Mouse (Mus musculus) G1E-ER4 (cell line): ENCODE data around the gene Gm49320. TPM values are rescaled to one million over a fixed set of nuclear protein-coding genes. Genes with fewer than 3 reads are reported as not detected.

ENCODE experiments used
- GATA1 ChIP-seq: IDR thresholded peaks from one replicate; pipeline ENCODE4 v1.8.0; 2012; ENCODE audit warnings: low read length, inconsistent platforms
- polyA plus RNA-seq: library from polyadenylated mRNA; stranded (reverse); fragments of >175 nt; gene quantifications from 2 replicates; pipeline ENCODE4 v1.2.3, GENCODE M21; 2012

Gm49320 gene
- polyA plus RNA-seq, 1 experiment: 0.39 TPM

DNA sequence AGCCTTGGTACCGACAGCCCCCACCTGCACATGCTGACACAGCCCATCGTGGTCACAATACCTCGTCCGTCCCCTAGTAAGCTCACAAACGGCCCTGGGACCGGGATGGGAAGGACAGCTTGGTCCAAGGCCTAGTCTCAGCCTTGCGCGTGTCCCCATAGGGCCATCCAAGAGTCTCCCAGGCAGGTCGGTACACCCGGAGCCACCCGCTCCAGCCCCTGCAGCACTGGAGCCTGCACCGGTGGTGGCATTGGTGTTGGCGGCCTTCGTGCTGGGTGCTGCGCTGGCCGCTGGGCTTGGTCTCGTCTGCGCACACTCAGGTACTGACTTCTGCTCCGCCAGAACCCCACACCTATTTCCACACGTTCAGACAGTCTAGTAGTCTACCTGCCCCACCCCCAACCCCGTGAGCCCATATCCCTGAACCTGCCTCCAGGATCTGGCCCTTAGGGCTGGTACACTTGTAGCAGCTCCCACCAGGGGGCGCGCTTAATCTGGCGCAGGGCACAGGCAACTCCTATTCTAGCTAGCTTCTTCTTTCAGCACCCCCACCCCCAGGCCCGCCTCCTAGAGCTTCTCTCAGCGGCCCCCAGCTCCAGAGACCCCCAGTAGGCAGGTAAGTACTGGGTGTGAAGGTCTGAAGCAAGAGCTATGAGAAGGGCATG is 11.8 kb downstream of the Gm49320 start:
- TF ChIP-seq GATA1: no peak

DNA sequence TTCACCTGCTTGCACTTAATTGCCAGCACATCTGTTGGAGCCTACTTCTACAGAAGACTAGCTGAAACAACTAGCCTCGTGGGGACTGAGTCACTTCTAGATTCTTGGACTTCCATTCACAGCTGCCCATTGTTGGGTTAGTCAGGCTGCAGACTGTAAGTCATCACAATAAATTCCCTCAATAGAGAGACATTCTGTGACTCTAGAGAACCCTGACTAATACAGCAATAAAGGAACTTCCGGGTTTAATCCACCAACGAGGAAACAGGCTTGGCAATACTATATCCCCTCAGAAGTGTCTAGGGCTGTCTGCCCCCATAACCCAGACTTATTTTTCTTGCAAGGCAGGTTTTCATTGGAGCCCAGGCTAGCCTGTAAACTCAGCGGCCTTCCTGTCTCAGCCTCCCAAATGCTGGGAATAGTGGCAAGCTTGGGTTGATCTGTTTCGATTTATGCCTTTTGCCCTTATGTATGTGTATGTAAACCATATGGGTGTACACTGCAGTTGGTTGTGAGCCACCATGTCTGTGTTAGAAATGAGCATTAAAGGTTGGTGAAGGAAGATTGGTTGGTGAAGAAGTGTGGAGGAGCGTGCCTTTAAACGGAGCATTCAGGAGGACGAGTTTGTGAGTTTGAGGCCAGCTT is 13.6 kb downstream of the Gm49320 start:
- no peak for TF ChIP-seq GATA1

DNA sequence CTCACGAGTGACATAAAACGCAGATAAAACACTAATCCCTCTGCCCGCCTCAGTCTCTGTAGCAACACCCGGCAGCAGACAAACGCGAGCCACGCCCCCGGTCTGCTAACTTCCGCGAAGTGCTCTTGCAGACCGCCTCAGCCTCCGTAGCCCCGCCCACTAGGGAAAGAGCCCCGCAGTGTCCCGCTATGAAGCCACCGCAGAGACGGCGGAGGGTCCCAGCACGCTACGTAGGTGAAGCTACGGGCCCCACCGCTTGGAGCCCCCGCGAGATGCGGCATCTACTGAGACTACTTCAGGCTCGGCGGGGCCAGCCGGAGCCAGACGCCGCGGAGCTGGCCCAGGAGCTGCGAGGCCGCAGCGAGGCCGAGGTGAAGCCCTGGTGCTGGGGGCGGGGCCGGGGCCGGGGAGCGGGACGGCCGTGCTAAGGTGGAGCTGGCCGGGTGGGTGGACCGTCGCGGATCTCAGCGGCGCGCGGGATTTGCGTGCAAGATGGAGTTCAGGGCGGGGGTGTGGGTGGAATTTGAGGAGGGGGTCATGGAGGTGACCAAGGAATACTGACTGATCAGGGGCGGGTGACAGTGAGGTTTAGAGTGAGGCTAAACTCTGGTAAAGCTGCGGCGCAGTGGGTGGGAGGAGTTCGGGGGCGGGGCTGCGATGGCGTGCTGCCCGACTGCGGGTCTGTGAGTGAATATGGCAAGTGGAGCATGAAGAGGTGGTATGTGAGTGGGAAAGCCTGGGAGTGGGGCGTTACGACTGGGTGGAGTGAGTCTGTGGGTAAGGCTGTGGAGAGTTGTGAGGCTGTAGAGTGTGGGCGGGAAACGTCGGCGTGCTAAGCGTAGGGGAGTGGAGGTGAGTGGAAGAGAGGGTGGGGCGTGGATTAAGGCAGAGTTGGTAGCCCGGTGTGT is 14.5 kb downstream of the Gm49320 start, which contains the start of gene Snapc2:
Gene Snapc2 (plus strand): TSS at position 147 of the 908 bp plus-strand sequence.
- no peak for TF ChIP-seq GATA1

DNA sequence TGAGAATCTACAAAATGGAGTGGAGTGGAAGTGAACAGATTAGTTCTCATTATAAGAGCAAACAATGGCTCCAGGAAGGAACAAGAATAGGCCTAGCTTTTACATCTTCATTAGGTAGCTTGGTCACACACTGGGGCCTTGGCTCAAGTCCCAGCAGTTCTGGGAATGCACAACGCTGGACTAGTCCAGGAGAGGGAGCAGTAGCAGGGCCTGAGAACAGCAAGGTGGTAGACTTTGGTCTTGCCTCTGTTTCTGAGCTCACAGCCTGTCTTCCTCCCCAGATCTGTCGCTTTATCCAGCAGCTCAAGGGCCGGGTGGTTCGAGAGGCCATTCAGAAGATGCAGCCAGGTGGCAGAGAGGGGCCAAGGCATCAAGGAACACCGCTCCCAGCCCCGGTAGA is 15.3 kb downstream of the Gm49320 start:
- TF ChIP-seq GATA1: no peak

DNA sequence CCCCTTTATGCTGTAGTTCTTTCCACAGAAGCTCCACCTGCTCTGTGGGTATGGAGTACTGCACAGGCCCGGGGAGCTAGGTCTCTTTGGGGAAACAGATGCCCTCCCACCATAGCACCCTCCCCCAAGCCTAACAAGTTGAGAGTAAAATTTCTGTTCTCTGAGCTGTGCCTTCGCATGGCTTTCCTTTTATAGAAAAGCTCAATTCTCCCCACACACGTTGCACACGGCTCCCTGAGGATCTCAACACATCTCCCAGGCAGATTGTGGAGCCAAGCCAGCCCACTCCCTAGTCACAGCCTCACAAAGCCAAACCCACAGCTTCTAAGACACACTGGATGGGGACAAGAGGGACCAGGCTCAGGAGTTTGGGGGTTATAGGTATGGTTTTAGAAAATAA is 18.2 kb downstream of the Gm49320 start:
- no peak for TF ChIP-seq GATA1

DNA sequence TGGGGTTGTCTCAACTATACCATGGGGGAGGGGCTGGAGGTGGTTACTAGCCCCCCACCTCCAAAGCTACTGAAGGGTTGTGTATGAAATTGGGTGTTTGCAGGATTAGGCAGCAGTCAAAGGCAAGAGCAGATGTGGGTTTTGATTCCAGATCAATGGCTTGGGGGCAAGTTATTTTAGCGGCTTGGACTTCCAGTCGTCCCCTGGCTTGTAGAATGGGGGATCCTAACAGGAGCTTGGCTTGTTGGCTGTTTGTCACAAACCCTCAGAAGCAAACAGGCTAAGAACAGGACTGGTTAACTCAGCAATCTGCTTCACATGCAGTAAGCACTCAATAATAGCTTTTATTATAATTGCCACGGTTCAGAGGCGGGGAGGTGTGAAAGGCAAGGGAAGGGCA is 18.7 kb downstream of the Gm49320 start:
- TF ChIP-seq GATA1: no peak

DNA sequence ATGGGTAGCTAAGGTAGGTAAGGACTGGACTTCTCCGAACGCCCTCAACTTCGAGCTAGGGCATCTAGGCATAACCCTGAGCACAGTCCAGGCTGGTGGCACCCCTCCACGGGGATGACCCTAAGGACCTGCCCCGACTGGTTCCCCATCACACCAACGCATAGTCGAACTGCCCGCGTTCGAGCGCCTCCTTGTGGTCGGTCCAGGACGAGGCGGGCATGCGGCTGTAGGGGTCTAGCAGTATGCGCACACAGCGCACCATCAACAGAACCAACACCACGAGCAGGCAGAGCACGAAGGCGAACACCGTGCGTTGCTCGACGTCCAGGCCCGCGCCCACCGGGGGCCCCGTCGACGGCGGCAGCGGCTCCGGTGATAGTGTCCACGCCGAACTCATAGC is 19.6 kb downstream of the Gm49320 start:
- no peak for TF ChIP-seq GATA1

DNA sequence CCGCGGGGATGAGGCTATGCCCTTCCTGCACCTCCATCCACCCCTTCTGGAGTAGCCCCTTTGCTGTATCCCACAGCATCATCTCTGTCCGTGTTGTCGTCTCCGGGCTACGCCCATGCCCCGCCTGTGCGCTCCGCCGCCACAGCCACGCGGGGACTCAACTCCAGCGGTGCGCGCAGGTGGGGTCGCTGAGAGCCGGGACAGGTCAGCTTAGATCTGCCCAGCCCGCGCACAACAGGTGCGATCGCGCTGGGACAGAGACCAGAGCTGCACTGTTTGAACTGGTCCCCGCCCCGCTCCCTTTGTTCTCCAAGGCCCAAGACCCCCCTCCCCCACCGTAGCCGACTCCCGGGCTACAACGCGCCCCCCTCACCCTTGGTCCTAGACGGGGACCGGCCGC is 20.0 kb downstream of the Gm49320 start:
- TF ChIP-seq GATA1: no peak

DNA sequence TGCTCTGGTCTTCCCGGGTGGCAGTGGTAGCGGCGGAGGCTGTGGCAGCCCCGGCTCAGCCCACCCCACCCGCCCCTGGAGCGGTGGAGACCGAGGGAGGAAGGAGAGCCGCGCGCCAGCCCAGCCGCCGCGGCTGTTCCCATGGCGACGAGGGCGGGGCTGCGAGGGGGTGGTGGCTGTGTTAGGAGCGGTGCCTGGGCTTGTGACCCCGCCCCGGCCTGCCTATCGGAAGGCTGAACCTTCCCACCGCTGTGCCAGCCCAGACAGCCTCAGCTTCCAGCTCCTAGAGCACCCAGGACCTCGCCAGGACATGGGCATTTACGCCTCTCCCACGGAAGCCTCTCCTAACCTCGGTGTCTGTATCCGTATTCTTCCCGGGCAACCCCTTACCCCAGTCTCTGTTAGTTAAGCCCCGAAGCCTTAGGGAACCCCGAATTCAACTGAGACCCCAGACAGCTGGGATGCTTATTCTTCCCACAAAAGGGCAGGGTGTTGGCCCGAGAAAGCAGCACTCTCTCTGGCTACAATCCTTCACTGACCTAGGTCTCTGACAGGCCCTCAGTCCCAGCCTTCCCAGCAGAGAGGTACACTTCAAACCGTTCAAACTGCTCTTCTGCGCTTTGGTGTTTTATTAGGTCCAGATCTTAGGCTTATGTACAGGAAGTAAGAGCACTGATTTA is 20.6 kb downstream of the Gm49320 start, which contains the start of gene Ctxn1:
Gene Ctxn1 (minus strand): TSS at position 150 of the 680 bp plus-strand sequence.
- no peak for TF ChIP-seq GATA1

DNA sequence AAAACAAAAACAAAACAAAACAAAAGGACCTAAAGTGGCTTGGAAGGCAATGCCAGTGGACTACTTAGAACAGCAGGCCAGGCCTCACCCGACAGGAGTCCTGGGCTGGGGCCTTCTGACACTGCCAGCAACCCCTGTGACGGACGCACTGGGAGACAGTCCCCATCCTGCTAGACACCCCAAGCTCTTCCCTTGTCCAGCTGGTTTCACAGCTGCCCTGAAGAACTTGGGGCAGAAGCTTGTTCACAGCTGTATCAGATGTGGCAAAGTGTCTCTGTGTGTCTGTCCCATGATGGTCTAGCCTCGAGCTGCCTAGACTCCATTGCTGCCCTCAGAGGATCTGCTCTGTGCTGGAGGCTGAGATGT is 21.1 kb downstream of the Gm49320 start:
- no peak for TF ChIP-seq GATA1

DNA sequence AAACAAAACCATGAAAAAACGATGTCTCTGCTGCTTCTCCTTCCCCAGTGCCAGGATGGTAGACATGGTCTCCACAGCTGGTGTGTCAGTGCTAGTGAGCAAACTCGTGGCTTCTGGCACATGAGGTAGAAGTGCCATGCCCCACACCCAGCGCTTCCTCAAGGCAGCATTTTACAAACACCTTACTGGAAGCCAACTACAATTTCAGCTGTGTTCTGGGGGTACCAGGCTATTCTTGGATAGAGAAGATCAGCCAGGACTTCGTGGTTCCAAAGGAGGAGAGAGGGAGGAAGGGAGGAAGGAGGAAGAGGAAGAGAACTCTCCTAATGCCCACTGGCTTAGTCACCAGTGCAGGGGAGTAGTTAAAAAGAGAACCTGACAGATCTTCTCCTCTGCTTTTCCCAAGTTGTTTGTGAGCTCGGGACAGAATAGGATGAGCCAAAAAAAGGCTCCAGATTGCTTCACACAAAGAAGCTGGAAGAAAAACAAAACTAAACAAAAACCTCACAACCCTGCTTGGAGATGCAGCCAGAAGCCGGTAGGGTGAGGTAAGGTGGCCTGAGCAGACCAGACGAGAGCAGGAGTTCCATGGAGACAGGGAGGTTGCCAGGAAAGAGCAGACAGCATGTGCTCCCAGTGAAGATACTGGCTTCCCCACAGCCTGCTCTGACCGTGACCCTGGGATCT is 24.6 kb downstream of the Gm49320 start:
- no peak for TF ChIP-seq GATA1

DNA sequence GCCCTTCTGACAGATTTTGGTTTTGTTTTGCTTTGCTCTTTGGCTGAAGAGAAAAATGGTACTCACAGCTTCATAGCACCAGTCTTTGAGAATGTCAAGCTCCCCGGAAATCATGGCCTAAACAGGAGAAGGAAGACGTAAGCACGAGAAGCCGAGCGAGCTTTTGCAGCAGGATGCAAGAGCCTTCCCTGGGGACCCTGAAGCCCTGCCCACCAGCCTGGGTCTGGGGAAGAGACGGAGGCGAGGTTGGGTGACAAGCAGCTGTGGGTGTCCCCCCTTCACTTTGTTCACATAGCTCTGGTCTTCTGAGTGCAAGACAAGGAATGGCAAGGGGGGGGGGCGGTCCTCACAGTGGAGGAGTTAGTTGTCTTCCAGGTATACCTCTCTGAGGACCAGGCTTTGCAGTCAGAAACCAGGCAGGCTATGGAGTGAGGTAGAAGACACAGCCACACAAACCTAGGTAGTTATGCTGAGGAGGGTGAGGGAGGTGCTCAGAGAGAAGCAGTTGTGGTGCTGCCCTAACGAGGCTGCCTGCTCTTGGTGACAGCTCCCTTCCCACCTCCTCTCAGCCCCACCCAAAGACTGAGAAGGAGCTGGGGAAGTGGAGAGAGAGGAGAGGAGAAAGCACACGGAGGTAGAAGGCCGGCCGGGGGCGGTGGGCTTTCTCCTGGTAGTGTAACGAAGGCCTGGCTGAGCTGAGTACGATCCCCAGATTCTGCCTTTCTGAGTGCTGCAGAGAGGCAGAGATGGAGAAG is 26.7 kb downstream of the Gm49320 start:
- no peak for TF ChIP-seq GATA1

DNA sequence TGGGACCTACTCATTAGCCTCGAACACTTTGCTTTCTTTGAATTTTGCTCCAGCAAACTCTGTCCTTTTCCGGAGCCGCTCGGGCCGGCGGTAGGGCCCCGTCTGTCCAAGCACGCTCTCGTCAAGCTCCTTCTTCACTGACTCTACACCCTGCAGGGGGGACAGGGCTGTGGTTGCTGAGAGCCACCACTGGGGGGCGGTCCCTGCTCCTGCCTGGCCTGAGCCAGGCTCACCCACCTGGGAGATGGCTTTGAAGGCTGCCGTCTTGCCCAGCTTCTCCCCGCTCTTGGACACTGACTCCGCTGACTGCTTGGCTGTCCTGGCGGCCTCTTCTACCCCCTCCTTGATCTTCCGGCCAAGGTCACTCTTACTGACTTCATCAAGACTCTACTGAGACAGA is 29.0 kb downstream of the Gm49320 start:
- no peak for TF ChIP-seq GATA1

DNA sequence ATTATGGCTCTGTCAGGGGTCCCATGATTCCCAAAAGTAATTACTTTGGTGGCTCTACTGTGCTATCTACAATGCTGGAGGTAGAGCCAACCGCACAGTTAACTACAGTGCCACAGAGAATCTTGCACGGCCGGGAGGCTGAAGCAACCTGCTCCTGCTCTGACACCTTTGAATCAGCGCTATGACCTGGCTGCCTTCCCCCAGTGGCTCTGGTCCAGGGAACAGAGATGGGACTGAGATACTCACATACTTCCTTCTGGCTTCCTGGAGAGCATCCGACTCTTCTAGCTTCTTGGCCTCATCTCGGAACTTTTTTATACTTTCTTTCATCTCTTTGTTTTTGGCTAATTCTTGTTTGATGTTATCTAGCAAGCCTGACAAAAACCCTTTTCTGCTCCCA is 30.9 kb downstream of the Gm49320 start:
- no peak for TF ChIP-seq GATA1
